Mouse (Mus musculus): ENCODE measurements around the gene Itpr2. TPM values are rescaled to one million over a fixed set of nuclear protein-coding genes. Genes with fewer than 3 reads are reported as not detected.

Gene Itpr2
- polyA plus RNA-seq, 1 experiment: 1.5 TPM

GRCm38 (mm10) chr6:146410427-146410810 is 91.6 kb downstream of the Itpr2 start:
- H3K36me3 ChIP-seq (replicated peaks; ENCODE audit: low read length): peaks cover 83% of the 10 kb centered on the region
- no peaks in the 10 kb centered on the region for H3K9me3 ChIP-seq
- no peak overlapping the region for H3K4me3 ChIP-seq (replicated peaks)
- peaks cover 31% of the 10 kb centered on the region for H3K4me1 ChIP-seq
- no peaks in the 10 kb centered on the region for H3K27me3 ChIP-seq (replicated peaks)
- TF ChIP-seq FLI1 (IDR thresholded peaks at IDR 0.05; ENCODE audit: low read length): no peak
- no peak for TF ChIP-seq GATA1 (IDR thresholded peaks at IDR 0.05; ENCODE audit: borderline replicate concordance, low read length)

- H3K36me3 ChIP-seq (replicated peaks; ENCODE audit: low read length): peaks cover 83% of the 10 kb centered on the region
- TF ChIP-seq GATA1 (IDR thresholded peaks at IDR 0.05; ENCODE audit: borderline replicate concordance, low read length): no peak
- no peak for TF ChIP-seq FLI1 (IDR thresholded peaks at IDR 0.05; ENCODE audit: low read length)
- H3K4me1 ChIP-seq: peaks cover 34% of the 10 kb centered on the region
- H3K4me3 ChIP-seq (replicated peaks): peak overlapping the region; percentile 80
- H3K27me3 ChIP-seq (replicated peaks): no peaks in the 10 kb centered on the region
- H3K9me3 ChIP-seq: no peaks in the 10 kb centered on the region
Observed at GRCm38 (mm10) chr6:146409692-146410426, 92.2 kb downstream of the Itpr2 start.

GRCm38 (mm10) chr6:146405380-146405779 is 96.6 kb downstream of the Itpr2 start:
- TF ChIP-seq GATA1 (IDR thresholded peaks at IDR 0.05; ENCODE audit: borderline replicate concordance, low read length): no peak
- no peak for TF ChIP-seq FLI1 (IDR thresholded peaks at IDR 0.05; ENCODE audit: low read length)
- Histone ChIP-seq H3K27me3 (replicated peaks) (no peaks in the 10 kb centered on the region), H3K4me3 (replicated peaks) (no peak overlapping the region)

GRCm38 (mm10) chr6:146404876-146405275 is 97.1 kb downstream of the Itpr2 start:
- no peak for TF ChIP-seq GATA1 (IDR thresholded peaks at IDR 0.05; ENCODE audit: borderline replicate concordance, low read length)
- TF ChIP-seq FLI1 (IDR thresholded peaks at IDR 0.05; ENCODE audit: low read length): no peak
- Histone ChIP-seq H3K4me3 (replicated peaks) (no peak overlapping the region), H3K9me3 (no peaks in the 10 kb centered on the region), H3K27me3 (replicated peaks) (no peaks in the 10 kb centered on the region), H3K36me3 (replicated peaks; ENCODE audit: low read length) (peaks cover 76% of the 10 kb centered on the region), H3K4me1 (peaks cover 34% of the 10 kb centered on the region)

More at GRCm38 (mm10) chr6:146405380-146405779, 96.6 kb downstream of the Itpr2 start:
- Histone ChIP-seq H3K36me3 (replicated peaks; ENCODE audit: low read length) (peaks cover 71% of the 10 kb centered on the region), H3K9me3 (no peaks in the 10 kb centered on the region), H3K4me1 (peaks cover 39% of the 10 kb centered on the region)

GRCm38 (mm10) chr6:146404156-146404555 is 97.9 kb downstream of the Itpr2 start:
- H3K4me3 ChIP-seq (replicated peaks): no peak overlapping the region
- H3K36me3 ChIP-seq (replicated peaks; ENCODE audit: low read length): peaks cover 72% of the 10 kb centered on the region
- H3K27me3 ChIP-seq (replicated peaks): no peaks in the 10 kb centered on the region
- H3K9me3 ChIP-seq: no peaks in the 10 kb centered on the region
- H3K4me1 ChIP-seq: peaks cover 30% of the 10 kb centered on the region
- TF ChIP-seq FLI1 (IDR thresholded peaks at IDR 0.05; ENCODE audit: low read length): no peak
- TF ChIP-seq GATA1 (IDR thresholded peaks at IDR 0.05; ENCODE audit: borderline replicate concordance, low read length): no peak

GRCm38 (mm10) chr6:146402905-146403642 is 98.9 kb downstream of the Itpr2 start:
- Histone ChIP-seq H3K36me3 (replicated peaks; ENCODE audit: low read length) (peaks cover 72% of the 10 kb centered on the region), H3K27me3 (replicated peaks) (no peaks in the 10 kb centered on the region), H3K4me3 (replicated peaks) (peak overlapping the region; percentile 82), H3K4me1 (peaks cover 35% of the 10 kb centered on the region), H3K9me3 (no peaks in the 10 kb centered on the region)
- TF ChIP-seq GATA1 (IDR thresholded peaks at IDR 0.05; ENCODE audit: borderline replicate concordance, low read length) (no peak), FLI1 (IDR thresholded peaks at IDR 0.05; ENCODE audit: low read length) (no peak)

- H3K4me3 ChIP-seq (replicated peaks): no peak overlapping the region
- peaks cover 7% of the 10 kb centered on the region; the same call in 1 of the 2 replicates for H3K9me3 ChIP-seq
- H3K36me3 ChIP-seq (replicated peaks; ENCODE audit: low read length): peaks cover 74% of the 10 kb centered on the region
Observed at GRCm38 (mm10) chr6:146397803-146398202, 104.2 kb downstream of the Itpr2 start.

GRCm38 (mm10) chr6:146396253-146396652 is 105.8 kb downstream of the Itpr2 start:
- Histone ChIP-seq H3K9me3 (peaks cover 11% of the 10 kb centered on the region; the same call in 1 of the 2 replicates), H3K27me3 (replicated peaks) (no peaks in the 10 kb centered on the region), H3K4me3 (replicated peaks) (no peak overlapping the region), H3K4me1 (peaks cover 31% of the 10 kb centered on the region), H3K36me3 (replicated peaks; ENCODE audit: low read length) (peaks cover 84% of the 10 kb centered on the region)
- TF ChIP-seq FLI1 (IDR thresholded peaks at IDR 0.05; ENCODE audit: low read length) (no peak), GATA1 (IDR thresholded peaks at IDR 0.05; ENCODE audit: borderline replicate concordance, low read length) (no peak)

More at GRCm38 (mm10) chr6:146397803-146398202, 104.2 kb downstream of the Itpr2 start:
- no peaks in the 10 kb centered on the region for H3K27me3 ChIP-seq (replicated peaks)
- peaks cover 44% of the 10 kb centered on the region for H3K4me1 ChIP-seq
- TF ChIP-seq GATA1 (IDR thresholded peaks at IDR 0.05; ENCODE audit: borderline replicate concordance, low read length): no peak

- TF ChIP-seq GATA1 (IDR thresholded peaks at IDR 0.05; ENCODE audit: borderline replicate concordance, low read length) (no peak), FLI1 (IDR thresholded peaks at IDR 0.05; ENCODE audit: low read length) (no peak)
- peaks cover 89% of the 10 kb centered on the region for H3K36me3 ChIP-seq (replicated peaks; ENCODE audit: low read length)
- H3K9me3 ChIP-seq: peaks cover 11% of the 10 kb centered on the region; the same call in 1 of the 2 replicates
- H3K4me3 ChIP-seq (replicated peaks): no peak overlapping the region
- no peaks in the 10 kb centered on the region for H3K27me3 ChIP-seq (replicated peaks)
- H3K4me1 ChIP-seq: peaks cover 37% of the 10 kb centered on the region
Observed at GRCm38 (mm10) chr6:146395616-146396015, 106.4 kb downstream of the Itpr2 start.

GRCm38 (mm10) chr6:146392188-146392587 is 109.8 kb downstream of the Itpr2 start:
- H3K27me3 ChIP-seq (replicated peaks): no peaks in the 10 kb centered on the region
- TF ChIP-seq FLI1 (IDR thresholded peaks at IDR 0.05; ENCODE audit: low read length): no peak
- no peak overlapping the region for H3K4me3 ChIP-seq (replicated peaks)
- peaks cover 39% of the 10 kb centered on the region for H3K4me1 ChIP-seq
- peaks cover 95% of the 10 kb centered on the region for H3K36me3 ChIP-seq (replicated peaks; ENCODE audit: low read length)
- peaks cover 11% of the 10 kb centered on the region; the same call in 1 of the 2 replicates for H3K9me3 ChIP-seq

Data from megakaryocyte, embryonic 14.5 days (primary cell).